Mouse (Mus musculus) erythroblast, adult 5-6 weeks (primary cell): ENCODE measurements around the gene Kif26b. TPM values are rescaled to one million over a fixed set of nuclear protein-coding genes. Genes with fewer than 3 reads are reported as not detected.

Experiments
- ATAC-seq: replicated peaks from 2 replicates; pipeline ENCODE4 v1.8.0; 2016; ENCODE audit warnings: moderate number of reproducible peaks, mild to moderate bottlenecking, moderate TSS enrichment, inconsistent platforms; ENCODE audit not compliant: poor library complexity, low FRiP score, severe bottlenecking
- total RNA-seq, 2 experiments: library from RNA; stranded (forward) in 1 of 2; stranded (reverse) in 1 of 2; fragments of 150-400 nt in 1 of 2; fragments of 200-764, 138-1000 nt in 1 of 2; gene quantifications; 2 replicates each; pipeline versions ENCODE4 v1.2.3 to v1.2.4; 2015 to 2017; ENCODE audit warnings: low replicate concordance in 2 of 2

Kif26b gene
- total RNA-seq, 2 experiments from 2014 or later, result not detected

- no peak for ATAC-seq
These were observed 48.0 kb downstream of the Kif26b start for GRCm38 (mm10) chr1:178576926-178577325.

- no peak for ATAC-seq
These were observed 56.6 kb downstream of the Kif26b start for GRCm38 (mm10) chr1:178585366-178586020.

GRCm38 (mm10) chr1:178590229-178591171 is 61.6 kb downstream of the Kif26b start:
- ATAC-seq, result no peak

- no peak for ATAC-seq
These were observed 68.2 kb downstream of the Kif26b start for GRCm38 (mm10) chr1:178597113-178597512.

- no peak for ATAC-seq
These were observed 68.8 kb downstream of the Kif26b start for GRCm38 (mm10) chr1:178597757-178598156.

GRCm38 (mm10) chr1:178600851-178601569 is 72.1 kb downstream of the Kif26b start:
- no peak for ATAC-seq

GRCm38 (mm10) chr1:178609151-178609775 is 80.3 kb downstream of the Kif26b start:
- no peak for ATAC-seq

- no peak for ATAC-seq
These were observed 82.6 kb downstream of the Kif26b start for GRCm38 (mm10) chr1:178611512-178611911.

- ATAC-seq, result no peak
These were observed 92.4 kb downstream of the Kif26b start for GRCm38 (mm10) chr1:178621301-178621700.

GRCm38 (mm10) chr1:178623889-178624288 is 95.0 kb downstream of the Kif26b start:
- ATAC-seq, result no peak

GRCm38 (mm10) chr1:178626961-178627381 is 98.0 kb downstream of the Kif26b start:
- ATAC-seq, result no peak

- ATAC-seq, result no peak
These were observed 101.1 kb downstream of the Kif26b start for GRCm38 (mm10) chr1:178630042-178630441.

GRCm38 (mm10) chr1:178631863-178632262 is 102.9 kb downstream of the Kif26b start:
- no peak for ATAC-seq

GRCm38 (mm10) chr1:178634359-178635085 is 105.6 kb downstream of the Kif26b start:
- no peak for ATAC-seq

GRCm38 (mm10) chr1:178635470-178635869 is 106.5 kb downstream of the Kif26b start:
- ATAC-seq, result no peak

- no peak for ATAC-seq
These were observed 108.4 kb downstream of the Kif26b start for GRCm38 (mm10) chr1:178637293-178637692.

GRCm38 (mm10) chr1:178639951-178640350 is 111.0 kb downstream of the Kif26b start:
- ATAC-seq, result no peak

- ATAC-seq, result no peak
These were observed 112.0 kb downstream of the Kif26b start for GRCm38 (mm10) chr1:178640719-178641455.

GRCm38 (mm10) chr1:178641788-178642187 is 112.9 kb downstream of the Kif26b start:
- no peak for ATAC-seq
